Mouse (Mus musculus): Measurements from ENCODE around the gene Adamts14. TPM values are rescaled to one million over a fixed set of nuclear protein-coding genes. Genes with fewer than 3 reads are reported as not detected.
A peak's percentile ranks its signal among the peaks of the same experiment; 100 is the strongest.

Gene Adamts14
- total RNA-seq, 4 experiments from 2014 or later, result 0.69 to 1.3 (median 0.96) TPM

DNA sequence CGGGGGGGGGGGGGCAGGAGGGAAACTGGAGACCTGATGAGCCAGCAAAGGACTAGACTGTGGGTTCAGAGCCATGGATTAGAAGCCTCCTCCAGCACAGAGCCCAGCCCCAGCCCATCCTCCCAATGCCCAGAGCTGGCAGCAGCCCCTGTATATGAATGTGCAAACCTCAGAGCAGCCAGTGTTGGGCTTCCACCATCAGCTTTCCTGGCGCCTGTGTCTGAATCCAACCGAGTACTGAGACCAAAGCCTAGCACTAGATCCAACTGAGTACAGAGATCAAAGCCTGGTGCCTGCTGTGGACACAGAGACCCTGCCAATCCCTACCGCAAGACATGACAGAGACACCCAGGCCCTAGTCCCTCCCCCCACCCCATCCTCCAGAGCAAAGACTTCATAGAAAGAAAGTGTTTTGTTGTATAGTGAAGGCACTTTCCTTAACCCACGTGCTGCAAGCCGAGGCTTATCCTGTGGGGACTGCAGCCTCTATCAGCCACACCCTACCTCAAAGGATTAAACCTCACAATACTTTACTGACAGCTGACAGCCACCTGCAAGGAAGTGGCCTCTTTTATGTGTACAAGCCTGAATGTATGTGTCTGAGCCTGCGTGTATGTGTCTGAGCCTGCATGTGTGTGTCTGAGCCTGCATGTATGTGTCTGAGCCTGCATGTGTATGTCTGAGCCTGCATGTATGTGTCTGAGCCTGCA, 40.2 kb downstream of the Adamts14 start:
- DNase-seq (ENCODE audit: low spot score), result no peak

DNA sequence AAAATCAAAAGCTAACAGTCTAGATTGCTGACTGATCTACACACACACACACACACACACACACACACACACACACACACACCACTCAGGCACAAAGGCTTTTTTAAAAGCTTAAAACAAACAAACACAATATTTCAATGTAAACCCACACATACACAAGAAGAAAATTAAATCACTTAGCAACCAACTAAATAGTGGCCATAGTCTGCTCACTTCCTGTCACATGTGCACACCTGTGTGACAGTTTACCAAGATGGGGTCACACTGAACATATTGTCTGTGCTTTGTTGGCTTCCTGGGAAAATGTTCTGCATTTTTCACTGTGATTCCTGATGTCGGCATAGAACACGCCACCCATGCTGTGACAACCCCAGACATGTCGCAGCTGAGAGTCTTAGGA, 41.5 kb downstream of the Adamts14 start:
- no peak for DNase-seq (ENCODE audit: low spot score)

DNA sequence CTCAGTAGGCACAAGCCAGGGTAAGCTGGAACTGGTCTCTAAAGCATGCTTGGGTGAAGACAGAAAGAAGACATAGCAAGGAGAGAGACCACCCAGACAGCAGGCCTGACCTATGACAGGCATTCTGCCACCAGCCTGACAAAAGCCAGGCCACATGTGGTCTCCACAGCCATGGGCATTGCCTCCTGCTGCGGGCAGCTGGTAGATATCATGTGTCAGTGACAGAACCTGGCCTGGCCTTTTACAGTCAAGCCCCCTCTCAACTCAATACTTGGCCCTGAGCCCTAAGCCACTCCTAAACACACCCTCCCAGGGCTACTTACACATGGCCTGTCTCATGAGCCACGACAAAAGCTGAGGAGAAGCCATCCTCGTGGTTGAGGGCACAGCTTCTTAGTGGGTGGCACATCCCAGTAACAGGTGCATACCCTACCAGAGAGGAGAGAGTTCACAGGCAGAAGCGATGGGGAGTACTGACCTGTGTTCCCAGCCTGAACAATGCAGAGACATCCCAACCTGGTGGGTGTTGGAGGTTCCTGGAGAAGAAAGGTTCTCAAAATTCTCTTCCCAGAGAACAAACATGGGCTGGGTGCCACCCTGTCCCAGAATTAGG, 46.3 kb downstream of the Adamts14 start:
- no peak for DNase-seq (ENCODE audit: low spot score)

DNA sequence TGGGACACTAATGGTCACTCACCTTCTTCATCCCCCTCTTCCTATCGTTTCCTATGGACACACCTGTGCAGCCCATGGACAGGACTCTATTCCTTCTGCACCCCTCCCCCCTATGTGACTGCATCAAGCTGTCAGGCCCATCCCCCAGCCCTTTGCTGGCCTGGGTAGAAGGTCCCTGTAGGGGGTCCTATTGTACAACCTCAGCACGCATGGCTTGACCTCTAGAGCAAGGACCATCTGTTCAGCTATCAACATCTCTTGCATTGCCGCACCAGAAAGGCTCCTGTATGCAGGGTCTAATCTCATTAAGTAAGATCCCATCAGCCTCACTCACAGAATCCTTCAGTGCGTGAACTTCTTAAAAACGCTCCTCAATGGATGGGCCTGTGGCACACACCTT, 47.5 kb downstream of the Adamts14 start:
- no peak for DNase-seq (ENCODE audit: low spot score)

DNA sequence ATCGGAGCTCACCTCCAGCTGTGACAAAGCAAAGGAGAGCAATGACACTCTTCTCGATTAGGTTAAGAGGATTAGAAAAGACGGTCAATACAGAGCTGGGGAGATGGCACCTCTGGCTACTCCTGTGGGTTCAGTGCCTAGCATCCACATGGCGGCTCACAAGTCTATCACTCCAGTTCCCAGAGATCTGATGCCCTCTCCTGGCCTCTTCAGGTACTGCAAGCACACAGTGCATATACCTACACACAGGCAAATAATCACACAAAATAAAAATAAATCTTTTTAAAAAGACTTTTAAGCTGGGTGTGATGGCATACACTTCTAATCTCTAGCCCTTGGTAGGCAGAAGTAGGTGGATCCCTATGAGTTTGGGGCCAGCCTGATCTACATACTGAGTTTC, 53.9 kb downstream of the Adamts14 start:
- DNase-seq (ENCODE audit: low spot score), result no peak

DNA sequence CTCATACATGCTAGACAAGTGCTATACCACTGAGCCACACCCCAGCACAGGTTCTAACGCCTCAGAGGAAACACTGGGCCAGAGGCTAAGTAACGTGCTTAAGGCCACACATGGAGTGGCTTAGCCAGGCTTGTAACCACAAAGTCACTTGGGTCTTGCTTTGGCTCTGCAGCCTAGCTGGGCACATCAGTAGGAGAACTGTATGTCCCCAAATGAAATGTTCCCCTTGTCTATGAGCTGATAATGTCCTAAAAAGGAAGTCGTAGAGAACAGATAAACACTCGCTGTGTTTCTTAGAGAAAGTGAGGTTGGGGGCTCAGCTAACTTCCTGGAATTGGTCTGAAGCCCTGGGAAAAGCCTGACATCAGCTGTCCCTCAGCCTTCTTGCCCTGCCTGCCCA, 57.1 kb downstream of the Adamts14 start:
- DNase-seq (ENCODE audit: low spot score), result no peak

DNA sequence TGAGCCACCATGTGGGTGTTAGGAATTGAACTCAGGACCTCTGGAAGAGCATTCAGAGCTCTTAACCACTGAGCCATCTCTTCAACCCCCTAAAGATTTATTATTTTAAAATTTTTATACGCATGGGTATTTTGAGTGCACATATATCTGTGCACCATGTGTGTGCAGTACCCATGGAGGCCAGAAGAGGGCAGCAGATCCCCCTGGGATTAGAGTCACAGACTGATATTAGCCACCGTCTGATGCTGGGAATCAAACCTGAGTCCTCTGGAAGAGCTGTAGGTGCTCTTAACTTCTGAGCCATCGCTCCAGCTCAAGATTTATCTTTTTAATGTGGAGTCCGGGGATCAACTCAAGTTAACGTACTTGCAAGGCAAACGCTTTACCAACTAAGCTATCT, 57.6 kb downstream of the Adamts14 start:
- no peak for DNase-seq (ENCODE audit: low spot score)

DNA sequence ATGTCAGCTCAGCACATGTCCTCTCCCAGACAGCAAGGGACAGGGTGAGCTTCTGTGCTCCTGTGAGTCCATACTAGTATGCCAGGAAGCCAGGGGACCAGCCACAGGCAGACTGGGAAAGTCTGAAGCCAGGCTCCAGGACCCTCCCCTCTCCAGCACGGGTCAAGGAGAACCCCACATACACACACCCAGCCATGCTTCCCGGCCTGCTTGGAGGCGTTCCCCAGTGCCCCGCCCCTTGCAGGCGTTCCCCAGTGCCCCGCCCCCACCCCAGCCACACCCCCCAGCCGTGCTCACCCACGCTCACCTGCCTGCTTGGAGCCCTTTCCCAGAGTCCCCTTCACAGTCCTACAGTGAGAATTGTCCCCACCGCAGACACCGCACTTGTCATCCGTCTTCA, 60.4 kb downstream of the Adamts14 start:
- no peak for DNase-seq (ENCODE audit: low spot score)

DNA sequence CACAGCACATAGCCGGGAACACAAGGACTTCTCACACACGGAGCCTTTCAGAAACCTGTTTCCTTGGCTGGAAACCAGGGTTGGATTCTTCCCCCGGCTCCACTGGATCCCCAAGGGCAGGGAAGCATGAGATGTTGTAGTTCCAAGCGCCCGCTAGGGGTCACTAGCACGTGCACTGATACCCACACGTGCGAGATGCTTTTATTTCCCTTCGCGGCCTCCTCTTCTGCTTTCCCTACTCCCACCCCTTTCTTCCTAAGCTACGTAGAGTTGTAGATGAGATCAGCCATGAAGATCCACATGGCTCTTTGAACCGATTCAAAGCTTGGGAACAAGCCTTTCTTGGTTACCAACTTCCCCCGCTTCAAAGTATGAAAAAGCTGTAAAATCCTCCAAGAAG, 61.5 kb downstream of the Adamts14 start:
- DNase-seq (ENCODE audit: low spot score), result peak; percentile 42

DNA sequence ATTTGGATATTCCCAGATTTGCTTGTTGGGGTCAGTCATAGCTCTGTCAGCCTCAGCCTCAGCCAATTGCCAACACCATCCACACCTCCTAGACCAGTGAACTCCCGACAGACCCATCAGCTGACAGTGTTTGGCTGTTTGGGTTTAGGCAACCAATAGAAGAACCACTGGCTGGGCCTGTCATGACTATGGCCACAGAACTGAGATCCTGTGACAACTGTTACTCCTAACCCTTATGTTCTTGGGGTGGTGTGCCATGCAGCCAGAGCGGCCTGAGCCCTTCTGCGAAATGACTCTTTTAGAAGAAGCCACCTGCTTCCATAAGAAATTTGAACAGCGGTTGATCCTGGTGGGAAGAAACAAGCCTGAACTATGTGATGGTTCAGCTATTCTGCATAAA, 62.1 kb downstream of the Adamts14 start:
- no peak for DNase-seq (ENCODE audit: low spot score)

DNA sequence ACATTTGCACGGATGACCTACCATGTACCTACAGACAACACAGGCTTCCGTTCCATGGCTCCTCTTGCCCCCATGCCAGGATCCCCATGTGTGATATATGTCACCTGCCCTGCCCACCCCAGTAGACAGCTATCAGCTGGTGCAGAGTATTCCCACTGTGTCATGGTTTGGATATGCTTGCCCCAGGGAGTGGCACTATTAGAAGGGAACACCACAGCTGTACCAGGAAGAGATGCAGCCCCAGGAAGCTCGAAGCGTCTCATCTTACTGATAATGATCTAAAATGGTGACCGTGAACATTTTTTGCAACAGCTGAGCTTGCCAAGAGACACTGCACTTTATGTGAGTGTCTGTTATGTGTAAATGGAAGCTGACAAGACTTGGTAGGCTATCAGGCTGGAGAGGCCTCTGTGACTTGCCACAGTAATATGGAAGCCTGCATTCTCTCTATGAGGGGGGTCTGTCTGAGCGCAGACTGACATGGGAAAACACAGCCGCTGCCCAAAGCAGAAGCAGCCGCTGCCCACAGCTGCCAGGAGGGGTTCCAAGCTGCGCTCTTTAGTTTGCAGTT, 65.0 kb downstream of the Adamts14 start:
- no peak for DNase-seq (ENCODE audit: low spot score)

DNA sequence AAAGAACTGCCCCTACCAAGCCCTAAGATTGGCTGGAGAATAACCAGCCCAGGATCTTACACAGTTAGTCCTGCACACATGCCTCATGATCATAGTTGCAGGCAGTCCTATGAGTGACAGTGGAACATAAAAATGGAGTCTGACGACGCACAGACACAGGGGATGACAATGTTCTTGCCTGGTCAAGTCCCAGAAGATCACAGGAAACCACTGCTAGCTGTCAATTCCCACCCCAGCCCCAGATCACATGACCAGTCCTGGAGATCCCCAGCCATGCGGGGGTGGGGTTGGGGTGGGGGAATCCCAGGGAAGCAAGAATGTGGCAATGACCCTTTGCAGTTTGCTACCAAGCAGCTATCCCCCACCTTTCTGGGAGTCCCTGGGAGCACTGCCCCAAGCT, 69.3 kb downstream of the Adamts14 start:
- DNase-seq (ENCODE audit: low spot score), result no peak

DNA sequence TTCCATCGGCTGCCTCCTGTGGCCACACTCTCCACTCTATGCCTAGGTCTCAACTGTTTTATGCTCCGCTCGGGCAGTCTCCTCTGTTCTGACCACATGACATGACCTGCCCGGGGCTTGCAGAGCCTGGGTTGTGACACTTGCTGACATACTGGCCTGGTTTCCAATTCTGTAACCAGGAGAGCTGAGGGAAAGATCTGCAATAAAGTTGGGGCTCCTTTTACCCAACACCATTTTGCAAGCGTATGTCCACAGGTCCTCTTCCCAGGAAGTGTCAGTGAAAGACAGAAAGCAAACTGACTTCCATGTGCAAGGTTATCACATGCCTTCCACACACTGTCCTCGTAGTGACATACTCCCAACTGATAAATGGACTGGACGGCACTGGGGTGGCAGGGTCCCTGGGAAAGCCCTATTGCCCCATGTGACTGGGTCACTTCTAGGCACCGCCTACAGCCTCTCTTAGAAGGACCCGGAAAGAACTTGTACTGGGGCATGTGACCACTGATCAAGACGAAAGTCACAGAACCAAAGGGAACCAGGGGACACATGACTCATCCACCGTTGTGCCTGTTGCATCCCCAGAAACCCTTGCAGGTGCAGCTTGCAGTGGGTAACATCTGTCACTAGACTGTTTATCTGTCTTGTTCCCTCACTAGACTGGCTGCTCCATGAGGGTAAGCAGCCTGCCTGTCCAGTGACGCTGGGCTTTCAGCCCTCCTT, 71.5 kb downstream of the Adamts14 start:
- DNase-seq (ENCODE audit: low spot score), result no peak

DNA sequence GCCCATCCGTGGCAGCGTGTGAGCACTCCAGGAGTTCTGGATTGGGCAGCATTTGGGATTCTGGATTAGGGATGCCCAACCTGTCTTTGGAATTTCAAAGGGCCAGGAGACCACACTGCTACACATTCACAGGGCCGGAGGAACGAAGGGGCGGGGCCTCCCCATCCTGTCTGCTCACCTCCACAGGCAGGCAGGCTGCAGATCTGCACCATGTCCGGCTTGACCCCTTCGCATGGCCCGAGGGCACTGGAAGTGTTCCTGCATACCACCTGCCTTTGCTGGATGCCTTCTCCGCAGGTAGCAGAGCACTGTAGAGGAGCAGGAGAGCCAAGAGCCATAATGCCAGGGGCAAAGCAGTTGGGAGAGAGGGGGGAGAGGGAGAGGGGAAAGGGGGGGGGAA, 72.2 kb downstream of the Adamts14 start:
- DNase-seq (ENCODE audit: low spot score), result no peak

DNA sequence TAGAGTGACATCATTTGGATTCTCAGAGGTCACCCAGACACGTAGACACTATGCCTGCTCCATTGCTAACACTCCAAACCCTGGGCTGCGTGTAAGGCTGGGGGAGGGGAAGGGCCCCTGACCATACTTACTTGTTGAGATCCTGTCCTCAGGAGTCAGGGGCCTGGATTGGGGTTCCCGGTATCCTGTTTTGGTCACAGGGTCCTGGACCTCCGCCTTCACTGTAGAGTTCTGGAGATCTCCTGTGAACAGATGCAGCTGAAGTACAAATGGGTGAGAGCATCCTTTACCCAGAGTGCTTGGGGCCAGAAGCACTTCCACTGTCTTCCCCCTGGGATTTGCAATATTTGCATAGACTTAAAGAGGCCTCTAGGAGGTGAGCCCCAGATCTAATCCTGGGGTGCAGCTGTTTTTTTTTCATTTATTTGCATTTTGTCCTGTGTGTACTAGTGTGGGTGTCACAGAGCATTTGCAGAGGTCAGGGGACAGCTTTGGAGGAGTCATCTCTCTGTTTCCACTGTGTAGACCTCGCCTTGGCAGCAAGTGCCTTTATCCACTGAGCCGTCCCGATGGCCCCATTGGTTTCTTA, 72.9 kb downstream of the Adamts14 start:
- no peak for DNase-seq (ENCODE audit: low spot score)

DNA sequence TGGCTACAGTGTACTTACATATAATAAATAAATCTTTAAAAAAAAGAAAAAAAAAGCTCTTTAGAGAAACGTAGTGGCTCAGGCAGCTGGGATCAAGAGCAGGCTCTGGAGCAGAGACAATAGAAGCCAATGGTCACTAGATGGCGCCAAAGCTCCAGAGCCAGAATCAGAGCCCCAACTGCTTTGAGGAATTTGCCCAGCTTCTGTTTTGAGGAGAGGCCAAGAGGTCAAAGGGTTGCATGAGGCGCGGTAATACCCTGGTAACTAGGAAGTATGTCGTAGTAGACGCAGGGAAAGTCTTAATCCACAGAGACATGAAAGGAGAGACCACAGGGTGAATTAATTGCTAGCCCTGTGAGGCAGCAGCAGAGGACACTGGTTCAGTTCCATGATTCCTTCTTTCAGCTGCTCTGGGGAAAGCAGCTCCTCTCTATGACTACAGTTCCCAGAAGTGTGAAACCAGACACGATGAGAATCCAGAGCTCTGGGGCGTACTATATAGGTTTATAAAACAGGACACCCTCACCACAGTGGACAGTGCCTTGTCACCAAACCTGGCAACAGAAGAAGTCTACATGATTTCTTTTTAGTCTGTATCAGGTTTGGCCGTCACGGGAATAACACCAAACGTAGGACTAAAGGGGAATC, 73.5 kb downstream of the Adamts14 start:
- DNase-seq (ENCODE audit: low spot score), result peak; percentile 76

DNA sequence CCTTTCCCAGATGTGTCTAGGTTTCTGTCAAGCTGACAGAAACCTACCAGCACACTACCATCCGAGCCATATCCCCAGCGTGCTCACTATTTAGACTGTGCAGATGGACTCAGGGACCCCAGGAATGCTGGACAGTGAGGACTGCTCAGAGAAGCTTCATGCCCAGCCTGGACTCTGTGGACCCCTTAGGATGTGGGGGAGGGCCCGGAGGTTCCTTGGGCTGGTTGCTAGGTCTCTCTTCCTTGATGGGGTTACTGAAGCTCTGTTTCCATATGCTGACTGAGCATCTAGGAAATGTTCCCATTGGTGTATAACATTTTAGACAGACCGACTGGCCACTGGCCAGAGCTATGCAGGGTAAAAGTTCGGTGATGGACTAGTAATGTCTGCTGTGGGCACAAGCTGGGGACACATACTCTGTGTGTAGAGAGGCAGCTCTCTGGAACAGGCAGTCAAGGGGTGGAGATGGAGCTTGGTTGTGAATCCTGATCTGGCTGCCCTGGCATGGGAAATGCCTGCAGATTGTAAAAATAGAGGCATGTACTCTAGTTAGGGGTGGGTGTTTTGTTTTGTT, 77.4 kb downstream of the Adamts14 start:
- DNase-seq (ENCODE audit: low spot score), result no peak

DNA sequence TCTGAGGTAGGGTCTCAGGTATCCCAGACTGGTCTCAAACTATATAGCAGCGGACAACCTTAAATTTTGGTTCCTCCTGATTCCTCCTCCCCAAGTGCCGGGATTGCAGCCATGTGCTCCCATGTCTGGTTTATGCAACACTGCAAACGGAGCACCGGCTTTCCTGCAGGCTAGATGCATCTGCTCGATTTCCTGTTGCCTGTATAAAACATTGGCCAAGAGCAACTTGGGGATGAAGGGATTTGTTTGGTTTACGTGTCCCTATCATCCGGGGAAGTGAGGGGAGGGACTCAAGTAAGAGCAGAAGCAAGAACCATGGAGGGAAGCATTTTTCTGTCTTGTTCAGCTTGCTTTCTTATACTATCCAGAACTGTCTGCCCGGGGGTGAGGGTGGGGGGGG, 78.0 kb downstream of the Adamts14 start:
- no peak for DNase-seq (ENCODE audit: low spot score)

DNA sequence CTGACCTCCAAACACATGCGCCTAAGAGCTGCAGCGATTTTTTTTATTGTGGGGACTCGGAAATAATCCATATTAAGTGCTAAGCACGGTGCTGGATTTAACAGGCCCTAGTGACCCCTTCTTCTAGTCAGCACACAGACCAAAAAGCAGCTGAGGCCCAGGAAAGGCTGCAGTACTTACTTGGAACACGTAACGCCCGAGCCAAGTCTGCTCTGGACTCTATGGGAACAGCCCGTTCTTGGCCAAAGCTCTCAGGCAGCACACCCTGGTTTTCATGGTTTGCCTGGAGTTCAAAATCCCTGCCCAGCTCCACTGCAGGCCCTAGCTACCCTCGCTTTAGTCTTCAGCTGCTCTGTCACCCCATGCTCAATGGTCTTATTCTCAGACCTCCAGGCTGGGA, 78.6 kb downstream of the Adamts14 start:
- peak; percentile 24 for DNase-seq (ENCODE audit: low spot score)

DNA sequence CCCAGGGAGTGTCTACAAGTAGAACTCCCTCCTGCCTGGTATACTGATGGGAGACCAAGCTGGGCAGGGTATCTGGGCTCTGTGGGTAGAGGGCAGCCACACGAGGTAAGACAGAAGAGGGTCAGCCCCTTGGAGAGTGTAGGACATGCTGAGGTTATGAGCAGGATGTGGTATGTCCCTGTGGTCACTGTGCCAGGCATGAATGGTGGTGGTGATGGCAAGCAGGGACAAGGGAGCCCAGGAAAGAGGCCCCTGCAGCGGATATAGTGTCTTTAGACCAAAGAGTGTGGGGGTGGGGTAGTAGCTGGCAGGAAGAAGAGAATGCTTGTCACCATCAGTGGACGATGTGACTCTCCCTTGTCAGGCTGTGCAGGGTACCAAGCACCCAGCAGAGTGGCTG, 85.2 kb downstream of the Adamts14 start:
- DNase-seq (ENCODE audit: low spot score), result no peak

DNA sequence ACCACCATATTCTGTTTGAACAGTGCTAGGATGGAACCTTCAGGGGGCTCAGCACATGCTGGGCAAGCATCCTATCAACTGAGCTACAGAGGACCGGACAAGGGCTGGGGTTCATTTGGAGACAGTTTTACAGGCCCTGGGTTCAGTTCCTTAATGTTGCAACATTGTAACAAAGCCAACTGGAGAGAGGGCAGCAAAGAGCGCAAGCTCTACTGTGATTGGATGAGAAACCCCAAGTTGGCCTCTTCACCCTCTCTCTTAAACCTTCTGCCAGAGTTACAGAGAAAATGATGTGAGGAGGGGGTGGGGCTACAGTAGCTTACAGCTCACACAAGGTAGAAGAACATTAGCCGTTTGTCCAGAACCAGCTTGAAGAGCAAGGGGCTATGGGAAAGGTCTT, 86.2 kb downstream of the Adamts14 start:
- no peak for DNase-seq (ENCODE audit: low spot score)

Data from heart, adult 8-10 months (tissue).